Mouse (Mus musculus) midbrain, embryonic 13.5 days (tissue): ENCODE data around the gene Eif4h. TPM values are rescaled to one million over a fixed set of nuclear protein-coding genes. Genes with fewer than 3 reads are reported as not detected.

ENCODE experiments used
- ATAC-seq: fragments of 200-750 bp; cut with Nextera tagmentation; 2 replicates; pipeline ENCODE4 v1.8.0; 2017; ENCODE audit warnings: mild to moderate bottlenecking, moderate TSS enrichment, moderate library complexity
- H3K27ac ChIP-seq: fragments of 300-500 bp; sonication (generic); 2 replicates; pipeline ENCODE4 v1.5.1; 2015; ENCODE audit warnings: inconsistent platforms, mild to moderate bottlenecking, moderate library complexity
- H3K27me3 ChIP-seq: fragments of 300-500 bp; sonication (generic); 2 replicates; pipeline ENCODE4 v1.6.1; 2015; ENCODE audit warnings: mild to moderate bottlenecking, inconsistent platforms
- H3K36me3 ChIP-seq: fragments of 300-500 bp; sonication (generic); 2 replicates; pipeline ENCODE4 v1.6.1; 2015; ENCODE audit warnings: mild to moderate bottlenecking, inconsistent platforms
- H3K4me1 ChIP-seq: fragments of 300-500 bp; sonication (generic); replicated peaks from 2 replicates; pipeline ENCODE4 v1.6.1; 2015; ENCODE audit warnings: inconsistent platforms
- H3K4me2 ChIP-seq: fragments of 300-500 bp; sonication (generic); replicated peaks from 2 replicates; pipeline ENCODE4 v1.6.1; 2015; ENCODE audit warnings: moderate library complexity, mild to moderate bottlenecking, inconsistent platforms
- H3K4me3 ChIP-seq: fragments of 300-500 bp; sonication (generic); replicated peaks from 2 replicates; pipeline ENCODE4 v1.5.1; 2015; ENCODE audit warnings: mild to moderate bottlenecking, inconsistent platforms
- H3K9ac ChIP-seq: fragments of 300-500 bp; sonication (generic); replicated peaks from 2 replicates; pipeline ENCODE4 v1.6.1; 2015; ENCODE audit warnings: mild to moderate bottlenecking, inconsistent platforms
- H3K9me3 ChIP-seq: fragments of 300-500 bp; sonication (generic); 2 replicates; pipeline ENCODE4 v1.6.1; 2016; ENCODE audit warnings: mild to moderate bottlenecking, inconsistent platforms
- WGBS: fragments of 180-500 bp; shearing (Covaris S2); methylation state at CpG from one replicate; pipeline ENCODE4 v1.1.7; 2015; 5-methylcytosine and 5-hydroxymethylcytosine counted together
- polyA plus RNA-seq: library from polyadenylated mRNA; unstranded; fragments of >200 nt; fragmentation: Nextera tagmentation; extraction: Ambion mirVana; gene quantifications from 2 replicates; pipeline ENCODE4 v1.2.1, GENCODE M21; 2015

Eif4h gene
- polyA plus RNA-seq, 1 experiment from 2014 or later, result 382 TPM

GRCm38 (mm10) chr5:134617071-134617470 lies 22.2 kb downstream of the Eif4h start:
- 69% methylated on average over 3 of the region's 3 CpGs for WGBS
- peaks cover 77% of the 10 kb centered on the region for H3K36me3 ChIP-seq
- H3K4me3 ChIP-seq, result no peak overlapping the region
- H3K27ac ChIP-seq, result no peak overlapping the region
- no peak for ATAC-seq
- H3K4me2 ChIP-seq, result no peak overlapping the region
- H3K4me1 ChIP-seq, result 0 out of 2 replicates have a peak, but pooled peaks cover 3% of the 10 kb centered on the region
- H3K9me3 ChIP-seq, result no peaks in the 10 kb centered on the region
- no peaks in the 10 kb centered on the region for H3K27me3 ChIP-seq
- H3K9ac ChIP-seq, result no peak overlapping the region

DNA sequence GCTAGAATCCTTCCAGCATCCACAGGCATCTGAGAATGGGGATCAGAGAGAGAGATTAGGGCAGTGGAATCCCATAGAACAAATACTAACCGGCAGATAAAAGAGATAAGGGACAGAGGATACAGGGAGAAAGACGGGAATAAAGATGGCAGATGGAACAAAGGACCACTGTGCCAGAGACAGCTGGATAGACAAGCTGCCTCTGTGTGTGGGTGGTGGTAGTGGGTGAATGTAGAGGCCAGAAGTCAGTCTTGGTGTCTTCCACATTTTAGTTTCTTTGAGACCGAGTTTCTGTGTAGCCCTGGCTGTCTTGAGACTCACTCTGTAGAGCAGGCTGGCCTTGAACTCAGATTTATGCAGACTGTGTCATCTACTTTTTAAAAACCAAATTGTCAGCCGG lies 23.5 kb downstream of the Eif4h start:
- no peak overlapping the region for H3K4me3 ChIP-seq
- no peak overlapping the region for H3K4me2 ChIP-seq
- WGBS, result 66% methylated on average over 4 of the region's 4 CpGs
- no peaks in the 10 kb centered on the region for H3K9me3 ChIP-seq
- no peak overlapping the region for H3K9ac ChIP-seq
- no peaks in the 10 kb centered on the region for H3K27me3 ChIP-seq
- H3K36me3 ChIP-seq, result peaks cover 64% of the 10 kb centered on the region
- 0 out of 2 replicates have a peak, but pooled peaks cover 3% of the 10 kb centered on the region for H3K4me1 ChIP-seq
- ATAC-seq, result no peak
- H3K27ac ChIP-seq, result no peak overlapping the region

DNA sequence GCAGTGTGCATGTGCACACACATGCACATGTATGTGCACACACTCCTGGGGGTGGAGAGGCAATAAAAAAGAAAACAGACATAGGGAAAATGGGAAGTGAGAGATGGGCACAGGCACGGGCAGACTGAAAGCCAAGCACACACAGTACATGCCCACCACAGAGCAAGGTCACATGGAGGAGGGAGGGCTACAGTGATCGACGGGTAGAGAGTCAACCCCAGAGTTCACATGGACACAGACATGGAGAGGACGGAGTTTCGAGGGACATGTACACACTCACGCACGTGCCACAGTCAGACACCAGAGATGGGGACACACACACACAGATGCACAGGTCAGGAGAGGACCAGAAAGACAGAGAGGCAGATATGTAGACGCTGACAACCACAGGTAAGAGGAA lies 23.9 kb downstream of the Eif4h start:
- H3K4me3 ChIP-seq, result no peak overlapping the region
- no peak overlapping the region for H3K27ac ChIP-seq
- peaks cover 60% of the 10 kb centered on the region for H3K36me3 ChIP-seq
- WGBS, result 85% methylated on average over 8 of the region's 8 CpGs
- H3K27me3 ChIP-seq, result no peaks in the 10 kb centered on the region
- no peak for ATAC-seq
- H3K4me2 ChIP-seq, result no peak overlapping the region
- H3K4me1 ChIP-seq, result 0 out of 2 replicates have a peak, but pooled peaks cover 3% of the 10 kb centered on the region
- H3K9me3 ChIP-seq, result no peaks in the 10 kb centered on the region
- no peak overlapping the region for H3K9ac ChIP-seq

GRCm38 (mm10) chr5:134614802-134615201 lies 24.5 kb downstream of the Eif4h start, which contains the start of gene Lat2:
Gene Lat2, minus strand, starts transcription at chr5:134615025.
- no peak within 1 kb of the TSS for H3K4me3 ChIP-seq
- no peak within 1 kb of the TSS for H3K9ac ChIP-seq
- no peaks in the 10 kb centered on the region for H3K27me3 ChIP-seq
- no peaks in the 10 kb centered on the region for H3K9me3 ChIP-seq
- 85% methylated on average over 7 of the region's 7 CpGs for WGBS
- no peak within 1 kb of the TSS for H3K27ac ChIP-seq
- H3K4me2 ChIP-seq, result no peak within 1 kb of the TSS
- peaks cover 54% of the 10 kb centered on the region for H3K36me3 ChIP-seq
- 0 out of 2 replicates have a peak, but pooled peaks cover 3% of the 10 kb centered on the region for H3K4me1 ChIP-seq
- ATAC-seq, result no peak

DNA sequence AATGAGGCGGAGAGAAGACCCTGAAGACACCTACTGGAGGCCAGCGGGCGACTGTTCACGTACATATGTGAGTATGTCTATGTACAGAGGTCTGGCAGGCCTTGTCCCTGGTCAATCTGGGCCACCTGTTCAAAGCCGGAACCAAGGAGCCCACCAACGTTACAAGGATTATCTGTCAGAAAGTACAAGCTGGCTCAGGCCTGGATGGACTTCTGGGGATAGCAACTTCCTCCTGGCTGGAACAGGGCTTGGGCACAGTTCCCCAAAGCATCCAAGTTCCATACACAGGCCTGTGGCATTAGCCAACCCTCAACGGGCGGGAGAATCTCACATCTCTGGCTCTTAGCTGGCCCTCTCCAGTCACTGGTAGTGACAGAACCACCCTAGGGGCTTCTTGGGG lies 25.0 kb downstream of the Eif4h start:
- no peak overlapping the region for H3K9ac ChIP-seq
- H3K27ac ChIP-seq, result no peak overlapping the region
- no peak overlapping the region for H3K4me3 ChIP-seq
- no peak for ATAC-seq
- H3K9me3 ChIP-seq, result no peaks in the 10 kb centered on the region
- no peak overlapping the region for H3K4me2 ChIP-seq
- H3K27me3 ChIP-seq, result no peaks in the 10 kb centered on the region
- H3K36me3 ChIP-seq, result peaks cover 49% of the 10 kb centered on the region
- 94% methylated on average over 8 of the region's 8 CpGs for WGBS
- 0 out of 2 replicates have a peak, but pooled peaks cover 3% of the 10 kb centered on the region for H3K4me1 ChIP-seq

DNA sequence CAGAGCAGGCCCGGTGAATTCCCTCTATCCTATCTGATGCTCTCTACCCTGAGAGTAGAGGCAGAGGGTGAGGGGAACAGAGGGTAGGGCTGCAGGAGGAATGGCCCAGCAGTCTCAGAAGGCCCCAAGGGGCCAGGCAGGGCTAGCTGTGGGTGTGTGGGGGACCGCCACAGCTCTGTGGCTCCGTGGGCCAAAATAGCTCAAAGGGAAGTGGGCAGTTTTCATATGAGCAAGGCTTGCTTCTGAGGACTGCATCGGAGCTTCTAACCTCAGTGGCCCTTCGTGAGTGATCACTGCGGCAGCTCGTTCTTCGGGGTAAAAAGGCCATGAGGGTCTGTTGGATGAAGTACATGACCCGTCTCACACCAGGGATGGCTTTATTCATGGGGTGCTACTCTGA lies 25.6 kb downstream of the Eif4h start:
- H3K4me2 ChIP-seq, result no peak overlapping the region
- 0 out of 2 replicates have a peak, but pooled peaks cover 3% of the 10 kb centered on the region for H3K4me1 ChIP-seq
- ATAC-seq, result no peak
- H3K4me3 ChIP-seq, result no peak overlapping the region
- no peak overlapping the region for H3K9ac ChIP-seq
- peaks cover 44% of the 10 kb centered on the region for H3K36me3 ChIP-seq
- H3K27me3 ChIP-seq, result no peaks in the 10 kb centered on the region
- no peak overlapping the region for H3K27ac ChIP-seq
- 89% methylated on average over 9 of the region's 9 CpGs for WGBS
- H3K9me3 ChIP-seq, result no peaks in the 10 kb centered on the region

GRCm38 (mm10) chr5:134611810-134612521 lies 27.3 kb downstream of the Eif4h start:
- H3K4me2 ChIP-seq, result no peak overlapping the region
- peaks cover 27% of the 10 kb centered on the region for H3K36me3 ChIP-seq
- no peak for ATAC-seq
- H3K27ac ChIP-seq, result no peak overlapping the region
- H3K4me3 ChIP-seq, result no peak overlapping the region
- 66% methylated on average over 8 of the region's 8 CpGs for WGBS
- 0 out of 2 replicates have a peak, but pooled peaks cover 3% of the 10 kb centered on the region for H3K4me1 ChIP-seq
- no peaks in the 10 kb centered on the region for H3K27me3 ChIP-seq
- no peaks in the 10 kb centered on the region for H3K9me3 ChIP-seq
- no peak overlapping the region for H3K9ac ChIP-seq

DNA sequence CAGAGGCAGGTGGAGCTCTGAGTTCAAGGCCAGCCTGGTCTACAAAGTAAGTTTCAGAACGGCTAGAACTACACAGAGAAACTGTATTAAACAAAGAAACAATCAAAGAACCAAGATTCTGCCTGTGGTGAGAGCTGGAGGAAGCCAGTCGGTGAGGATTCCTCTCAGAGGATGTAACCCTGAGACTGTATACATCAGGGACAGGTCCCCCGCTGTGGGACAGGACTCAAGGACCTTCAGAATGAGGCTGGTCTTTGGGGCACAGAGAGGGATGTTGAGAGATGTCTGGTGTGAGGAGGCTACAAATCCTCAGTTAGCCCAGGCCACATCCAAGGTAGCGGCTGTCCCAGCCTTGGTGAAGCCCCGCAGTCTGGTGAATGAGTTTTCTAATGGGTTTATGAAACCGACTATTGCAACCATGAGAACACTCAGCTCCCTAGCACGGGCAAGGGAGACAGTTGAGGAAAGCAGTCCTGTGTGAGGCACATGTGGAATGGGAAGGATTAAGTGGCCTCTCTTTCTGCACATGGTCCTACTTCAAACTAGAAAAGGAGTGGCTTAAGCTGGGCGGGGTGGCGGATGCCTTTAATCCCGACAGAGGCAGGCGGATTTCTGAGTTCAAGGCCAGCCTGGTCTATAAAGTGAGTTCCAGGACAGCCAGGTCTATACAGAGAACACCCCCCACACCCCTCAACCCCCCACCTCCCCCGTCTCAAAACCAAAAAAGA lies 29.2 kb downstream of the Eif4h start:
- Histone ChIP-seq H3K27me3 (no peaks in the 10 kb centered on the region), H3K4me1 (0 out of 2 replicates have a peak, but pooled peaks cover 3% of the 10 kb centered on the region), H3K9ac (no peak overlapping the region), H3K4me3 (no peak overlapping the region), H3K9me3 (no peaks in the 10 kb centered on the region), H3K27ac (no peak overlapping the region), H3K36me3 (peaks cover 14% of the 10 kb centered on the region; the same call in 1 of the 2 replicates), H3K4me2 (no peak overlapping the region)
- ATAC-seq, result no peak
- WGBS, result 87% methylated on average over 12 of the region's 12 CpGs

GRCm38 (mm10) chr5:134607121-134607520 lies 32.2 kb downstream of the Eif4h start:
- Histone ChIP-seq H3K36me3 (peaks cover 5% of the 10 kb centered on the region; the same call in 1 of the 2 replicates), H3K9me3 (no peaks in the 10 kb centered on the region), H3K4me3 (no peak overlapping the region), H3K27ac (no peak overlapping the region), H3K27me3 (no peaks in the 10 kb centered on the region), H3K4me2 (no peak overlapping the region), H3K9ac (no peak overlapping the region), H3K4me1 (no peaks in the 10 kb centered on the region)
- no peak for ATAC-seq
- 80% methylated on average over 5 of the region's 5 CpGs for WGBS

DNA sequence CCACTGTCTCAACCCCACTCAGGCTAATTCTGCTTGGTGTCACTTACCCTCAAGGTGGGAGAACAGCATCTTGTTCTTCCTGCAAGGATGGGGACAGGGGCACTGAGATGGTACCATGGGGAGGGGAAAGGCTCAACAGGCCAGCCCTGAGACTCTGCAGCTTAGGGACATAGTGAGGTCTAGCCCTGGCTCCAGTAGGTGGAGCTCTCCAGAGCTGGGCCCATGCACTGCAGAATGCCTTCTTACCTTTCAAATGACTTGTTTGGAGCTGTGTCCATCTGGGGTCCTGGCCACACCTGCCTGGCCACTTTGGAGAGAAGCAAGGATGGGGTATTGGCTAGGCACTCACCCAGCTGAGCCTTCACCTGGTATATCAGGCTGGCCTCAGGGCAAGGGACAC lies 33.0 kb downstream of the Eif4h start:
- H3K9me3 ChIP-seq, result no peaks in the 10 kb centered on the region
- H3K4me3 ChIP-seq, result no peak overlapping the region
- H3K4me2 ChIP-seq, result no peak overlapping the region
- no peak overlapping the region for H3K9ac ChIP-seq
- peaks cover 6% of the 10 kb centered on the region; the same call in 1 of the 2 replicates for H3K36me3 ChIP-seq
- ATAC-seq, result no peak
- no peak overlapping the region for H3K27ac ChIP-seq
- no peaks in the 10 kb centered on the region for H3K4me1 ChIP-seq
- no peaks in the 10 kb centered on the region for H3K27me3 ChIP-seq

DNA sequence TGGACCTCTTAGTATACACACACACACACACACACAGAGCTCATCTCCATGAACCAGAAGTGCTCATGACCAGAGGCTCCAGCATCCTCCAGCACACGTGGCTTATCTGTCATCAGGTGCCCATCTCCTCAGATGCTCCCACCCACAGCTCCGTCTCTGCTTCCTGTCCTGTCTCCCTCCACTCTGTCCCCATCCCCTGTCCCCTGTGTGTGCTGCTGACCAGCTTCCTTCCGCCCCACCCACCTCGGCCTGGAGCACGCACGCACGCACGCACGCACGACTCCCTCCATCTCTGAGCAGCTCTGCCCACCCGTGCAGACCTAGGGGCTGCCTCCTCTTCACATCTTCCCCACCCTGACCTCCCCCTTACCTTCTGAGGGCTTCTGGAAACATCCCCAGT lies 34.9 kb downstream of the Eif4h start:
- peaks cover 13% of the 10 kb centered on the region for H3K36me3 ChIP-seq
- H3K27ac ChIP-seq, result no peak overlapping the region
- no peak overlapping the region for H3K9ac ChIP-seq
- H3K9me3 ChIP-seq, result no peaks in the 10 kb centered on the region
- 88% methylated on average over 11 of the region's 11 CpGs for WGBS
- no peaks in the 10 kb centered on the region for H3K4me1 ChIP-seq
- no peaks in the 10 kb centered on the region for H3K27me3 ChIP-seq
- no peak overlapping the region for H3K4me3 ChIP-seq
- no peak overlapping the region for H3K4me2 ChIP-seq
- ATAC-seq, result no peak

DNA sequence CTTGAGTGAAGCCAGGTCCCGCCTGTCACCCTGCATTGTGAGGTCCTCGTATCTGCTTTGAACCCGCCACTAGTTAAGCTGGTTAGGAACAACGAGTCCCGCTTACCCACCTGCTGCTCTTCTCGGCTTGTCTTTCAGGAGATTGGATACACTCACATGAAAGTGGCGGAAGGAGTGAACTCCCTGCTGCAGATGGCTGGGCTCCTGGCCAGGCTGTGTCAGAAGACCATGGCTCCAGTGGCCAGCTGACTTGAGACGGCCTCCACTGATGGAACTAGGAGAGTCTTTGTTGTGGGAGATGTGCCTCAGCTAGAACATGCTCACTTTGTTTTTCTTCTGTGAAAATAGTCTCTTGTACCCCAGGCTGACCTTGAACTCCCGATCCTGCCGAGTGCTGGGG lies 41.6 kb downstream of the Eif4h start:
- Histone ChIP-seq H3K4me2 (no peak overlapping the region), H3K27ac (no peak overlapping the region), H3K4me3 (no peak overlapping the region), H3K9ac (no peak overlapping the region), H3K9me3 (no peaks in the 10 kb centered on the region), H3K36me3 (peaks cover 77% of the 10 kb centered on the region), H3K27me3 (no peaks in the 10 kb centered on the region), H3K4me1 (no peaks in the 10 kb centered on the region)
- no peak for ATAC-seq
- 80% methylated on average over 10 of the region's 10 CpGs for WGBS
